Mouse (Mus musculus) bone marrow, adult 2 months (tissue): ENCODE results near the gene Hnrnpc. TPM values are rescaled to one million over a fixed set of nuclear protein-coding genes. Genes with fewer than 3 reads are reported as not detected.
"Not testable (repeated sequence)": the region's sequence is repeated elsewhere in the genome, so short reads cannot be mapped to it uniquely, and the experiment has no call there.

ENCODE experiments used
- H3K27ac ChIP-seq: fragments of 200-500 bp; 2 replicates; pipeline ENCODE4 v1.5.1; 2012; ENCODE audit warnings: low read depth, mild to moderate bottlenecking, control low read depth, inconsistent platforms, low read length; ENCODE audit not compliant: control insufficient read depth, poor library complexity, insufficient read depth
- H3K4me1 ChIP-seq: fragments of 200-500 bp; 2 replicates; pipeline ENCODE4 v1.6.1; 2011; ENCODE audit warnings: low read length; ENCODE audit not compliant: control insufficient read depth, insufficient read depth
- H3K4me3 ChIP-seq: fragments of 200-500 bp; replicated peaks from 2 replicates; pipeline ENCODE3; 2011; ENCODE audit warnings: mild to moderate bottlenecking, low read depth, low read length, control low read depth; ENCODE audit not compliant: control insufficient read depth
- CTCF ChIP-seq: fragments of 200-500 bp; IDR thresholded peaks from 2 replicates; pipeline ENCODE4 v1.5.1; 2011; ENCODE audit warnings: low read length, control low read depth; ENCODE audit not compliant: control insufficient read depth, insufficient read depth
- POLR2A ChIP-seq: fragments of 200-500 bp; IDR thresholded peaks from 2 replicates; pipeline ENCODE4 v1.6.1; 2011; ENCODE audit warnings: low read depth, mild to moderate bottlenecking, control low read depth, low read length, borderline replicate concordance; ENCODE audit not compliant: control insufficient read depth
- WGBS: fragments of 180-500 bp; shearing (Covaris S2); methylation state at CpG from one replicate; pipeline ENCODE4 v1.1.7; 2018; 5-methylcytosine and 5-hydroxymethylcytosine counted together
- polyA plus RNA-seq: library from polyadenylated mRNA; stranded (reverse); fragments of >200 nt; gene quantifications from 2 replicates; pipeline ENCODE4 v1.2.4, GENCODE M21; 2011; ENCODE audit warnings: low replicate concordance; ENCODE audit not compliant: missing spikeins, insufficient read depth, insufficient read length

Gene Hnrnpc
- polyA plus RNA-seq, 1 experiment, result 328 TPM

- WGBS, result 16% methylated on average over 5 of the region's 5 CpGs
- Histone ChIP-seq H3K4me3 (peak overlapping the region; percentile 14), H3K4me1 (peaks cover 3% of the 10 kb centered on the region; the same call in 1 of the 2 replicates)
Observed at GRCm38 (mm10) chr14:52100170-52100960, 3.5 kb downstream of the Hnrnpc start.

GRCm38 (mm10) chr14:52099563-52099962 is 4.3 kb downstream of the Hnrnpc start:
- 76% methylated on average over 2 of the region's 2 CpGs for WGBS
- H3K4me1 ChIP-seq, result peaks cover 3% of the 10 kb centered on the region; the same call in 1 of the 2 replicates

More at GRCm38 (mm10) chr14:52100170-52100960, 3.5 kb downstream of the Hnrnpc start:
- no peak overlapping the region for H3K27ac ChIP-seq
- TF ChIP-seq CTCF (no peak), POLR2A (no peak)

GRCm38 (mm10) chr14:52098387-52098786 is 5.4 kb downstream of the Hnrnpc start:
- 55% methylated on average over 3 of the region's 3 CpGs for WGBS
- not testable (repeated sequence) for H3K27ac ChIP-seq, H3K4me1 ChIP-seq, H3K4me3 ChIP-seq

More at GRCm38 (mm10) chr14:52099563-52099962, 4.3 kb downstream of the Hnrnpc start:
- TF ChIP-seq POLR2A (no peak), CTCF (no peak)
- H3K4me3 ChIP-seq, result no peak overlapping the region
- no peak overlapping the region for H3K27ac ChIP-seq

GRCm38 (mm10) chr14:52097191-52097590 is 6.6 kb downstream of the Hnrnpc start:
- not testable (repeated sequence) for H3K4me3 ChIP-seq, H3K4me1 ChIP-seq
- 95% methylated on average over 3 of the region's 3 CpGs for WGBS

GRCm38 (mm10) chr14:52094533-52094932 is 9.3 kb downstream of the Hnrnpc start:
- TF ChIP-seq POLR2A (no peak), CTCF (no peak)
- Histone ChIP-seq H3K27ac (no peak overlapping the region), H3K4me3 (no peak overlapping the region), H3K4me1 (no peaks in the 10 kb centered on the region; the same call in 1 of the 2 replicates)
- WGBS, result 73% methylated on average over 1 of the region's 1 CpGs

More at GRCm38 (mm10) chr14:52097191-52097590, 6.6 kb downstream of the Hnrnpc start:
- not testable (repeated sequence) for H3K27ac ChIP-seq

GRCm38 (mm10) chr14:52083083-52083482 is 20.7 kb downstream of the Hnrnpc start:
- no peak overlapping the region for H3K27ac ChIP-seq
- TF ChIP-seq POLR2A (no peak), CTCF (no peak)
- no peak overlapping the region for H3K4me3 ChIP-seq
- no peaks in the 10 kb centered on the region for H3K4me1 ChIP-seq

- 96% methylated on average over 15 of the region's 15 CpGs for WGBS
- Histone ChIP-seq H3K4me1 (no peaks in the 10 kb centered on the region), H3K27ac (no peak overlapping the region; the same call in 1 of the 2 replicates), H3K4me3 (no peak overlapping the region)
- TF ChIP-seq CTCF (no peak), POLR2A (no peak)
Observed at GRCm38 (mm10) chr14:52071599-52072137, 32.2 kb downstream of the Hnrnpc start.

GRCm38 (mm10) chr14:52066135-52066534 is 37.7 kb downstream of the Hnrnpc start:
- Histone ChIP-seq H3K4me1 (no peaks in the 10 kb centered on the region), H3K27ac (no peak overlapping the region), H3K4me3 (no peak overlapping the region)
- TF ChIP-seq CTCF (no peak), POLR2A (no peak)
- 69% methylated on average over 4 of the region's 4 CpGs for WGBS

GRCm38 (mm10) chr14:52061798-52062197 is 42.0 kb downstream of the Hnrnpc start:
- Histone ChIP-seq H3K27ac (no peak overlapping the region), H3K4me1 (no peaks in the 10 kb centered on the region), H3K4me3 (no peak overlapping the region)
- 83% methylated on average over 8 of the region's 8 CpGs for WGBS
- TF ChIP-seq POLR2A, result no peak
- TF ChIP-seq CTCF, result no peak
